Mouse (Mus musculus): Measurements from ENCODE around the gene Taar5.

- TF ChIP-seq CTCF (IDR thresholded peaks at IDR 0.05; ENCODE audit: control insufficient read depth, insufficient read depth, insufficient read length) (no peak), MYOG (IDR thresholded peaks at IDR 0.05; ENCODE audit: control insufficient read depth, extremely low read depth, insufficient read length) (no peak), USF1 (IDR thresholded peaks at IDR 0.05; ENCODE audit: low read depth) (no peak)
These were observed 5.4 kb upstream of the Taar5 start for GRCm38 (mm10) chr10:23964921-23965610.
